Mouse (Mus musculus) embryonic fibroblast, embryonic 13.5 days (primary cell): ENCODE measurements around the gene Pld4.

ENCODE experiments used
- CTCF ChIP-seq: IDR thresholded peaks from 2 replicates; pipeline ENCODE4 v1.5.1; 2011; ENCODE audit warnings: mild to moderate bottlenecking, control low read depth, low read length, moderate library complexity, borderline replicate concordance; ENCODE audit not compliant: insufficient read depth
- POLR2A ChIP-seq: IDR thresholded peaks from 2 replicates; pipeline ENCODE4 v1.6.1; 2011; ENCODE audit warnings: low read depth, mild to moderate bottlenecking, control low read depth, low read length, moderate library complexity

DNA sequence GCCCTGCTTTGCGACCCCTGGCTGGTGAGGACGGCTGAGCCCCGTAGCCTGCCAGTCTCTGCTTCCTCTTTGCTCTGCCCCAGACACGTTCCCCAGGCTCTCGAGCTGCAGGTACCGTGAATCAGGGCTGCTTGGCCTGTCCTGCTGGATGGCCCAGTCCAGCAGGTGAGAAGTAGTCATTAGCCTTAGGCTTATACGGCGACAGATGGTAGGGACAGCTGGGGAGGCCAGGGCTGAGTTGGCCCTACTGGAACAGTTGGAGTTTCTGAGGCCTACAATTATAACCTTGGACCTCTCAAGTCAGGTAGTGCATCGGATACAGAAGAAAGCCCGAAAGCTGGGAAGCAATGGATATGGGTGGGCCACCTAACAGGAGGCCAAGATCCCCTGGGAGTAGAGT is 27.9 kb upstream of the Pld4 start:
- no peak for TF ChIP-seq CTCF
- no peak for TF ChIP-seq POLR2A
